Comparison of ENCODE assay signal across 12 mouse cellular contexts in genomic region chr10:13376428-13377260, GRCm38 (mm10).
DNase-seq lines count a peak whose midpoint lies in the region; ATAC-seq and TF ChIP-seq lines count a peak whose summit lies in the region.
"Had no signal": no experiment of that assay in that cellular context is flagged by ENCODE, and none has a peak within 500 bp of the region (broad histone marks: within the 10 kb centered on the region; RNA-seq: fewer than 3 reads in every experiment).

No protein-coding gene starts in this region.

- TF ChIP-seq CTCF in kidney, adult 2 months (conservative IDR thresholded peaks at IDR 0.05; ENCODE audit: insufficient read depth, insufficient read length, low read depth, low read length) = no peak

- H3K27me3 ChIP-seq in kidney, adult 2 months (replicated peaks; ENCODE audit: control insufficient read depth, insufficient read depth, low read length) = no peaks in the 10 kb centered on the region
- no peaks in the 10 kb centered on the region for H3K27me3 ChIP-seq in embryonic facial prominence, embryonic 13.5 days
- H3K27me3 ChIP-seq in limb, embryonic 13.5 days = no peaks in the 10 kb centered on the region
- H3K27me3 ChIP-seq: midbrain, embryonic 12.5 days; neural tube, embryonic 12.5 days had no signal

- TF ChIP-seq POLR2A in kidney, adult 2 months (IDR thresholded peaks at IDR 0.05; ENCODE audit: low read depth, low read length) = no peak

- 25% methylated on average over 13 of the region's 13 CpGs for WGBS in kidney, adult 2 months
- WGBS in embryonic facial prominence, embryonic 13.5 days = 55% methylated on average over 13 of the region's 13 CpGs
- 33% methylated on average over 13 of the region's 13 CpGs for WGBS in limb, embryonic 13.5 days

- peaks cover 11% of the 10 kb centered on the region for H3K4me1 ChIP-seq in kidney, adult 2 months (ENCODE audit: control insufficient read depth, insufficient read depth, low read length)
- peaks cover 26% of the 10 kb centered on the region for H3K4me1 ChIP-seq in embryonic facial prominence, embryonic 13.5 days
- H3K4me1 ChIP-seq in limb, embryonic 13.5 days = peaks cover 24% of the 10 kb centered on the region
- H3K4me1 ChIP-seq: neural tube, embryonic 12.5 days had no signal

- no peak overlapping the region for H3K4me3 ChIP-seq in kidney, adult 2 months (ENCODE audit: insufficient read depth, low read depth, low read length)
- no peak overlapping the region for H3K4me3 ChIP-seq in embryonic facial prominence, embryonic 13.5 days
- no peak overlapping the region for H3K4me3 ChIP-seq in limb, embryonic 13.5 days
- H3K4me3 ChIP-seq: layer of hippocampus, adult 2 months; midbrain, embryonic 12.5 days; neural tube, embryonic 12.5 days had no signal

- H3K27ac ChIP-seq in kidney, adult 2 months (ENCODE audit: insufficient read depth, low read depth, low read length) = no peak overlapping the region; the same call in 1 of the 2 replicates
- H3K27ac ChIP-seq in embryonic facial prominence, embryonic 13.5 days = peak overlapping the region; percentile 74
- H3K27ac ChIP-seq in limb, embryonic 13.5 days = peak overlapping the region; percentile 73
- H3K27ac ChIP-seq: layer of hippocampus, adult 2 months; liver, embryonic 14.5 days; midbrain, embryonic 12.5 days; neural tube, embryonic 12.5 days had no signal

- H3K9me3 ChIP-seq in embryonic facial prominence, embryonic 13.5 days = no peaks in the 10 kb centered on the region
- H3K9me3 ChIP-seq in limb, embryonic 13.5 days = no peaks in the 10 kb centered on the region
- H3K9me3 ChIP-seq: midbrain, embryonic 12.5 days; neural tube, embryonic 12.5 days had no signal

- ATAC-seq in embryonic facial prominence, embryonic 13.5 days (ENCODE audit: insufficient number of reproducible peaks, insufficient read depth, low FRiP score, low TSS enrichment, low read depth) = no peak
- peak; percentile 71 for ATAC-seq in limb, embryonic 13.5 days (ENCODE audit: low FRiP score, low read depth)

- no peak overlapping the region for H3K9ac ChIP-seq in embryonic facial prominence, embryonic 13.5 days
- H3K9ac ChIP-seq in limb, embryonic 13.5 days = no peak overlapping the region
- H3K9ac ChIP-seq: liver, embryonic 14.5 days; midbrain, embryonic 12.5 days; neural tube, embryonic 12.5 days had no signal

- no peak overlapping the region for H3K4me2 ChIP-seq in embryonic facial prominence, embryonic 13.5 days
- H3K4me2 ChIP-seq in limb, embryonic 13.5 days (replicated peaks) = 0 out of 2 replicates have a peak overlapping the region, but pooled peaks have one; percentile 5
- H3K4me2 ChIP-seq: midbrain, embryonic 12.5 days; neural tube, embryonic 12.5 days had no signal

- peak; percentile 10 for DNase-seq in embryo, embryonic 10 days (ENCODE audit: low spot score)
- DNase-seq in embryo, embryonic 9.5 days (ENCODE audit: extremely low spot score) = no peak
- DNase-seq in kidney, adult 2 months = peak; percentile 46
- DNase-seq in kidney, adult 18-20 months = no peak
- DNase-seq in thymus, postnatal 0 days (ENCODE audit: low spot score) = no peak
- no peak for DNase-seq in left cerebral cortex, adult 11 months (ENCODE audit: low spot score)

- no peaks in the 10 kb centered on the region for H3K36me3 ChIP-seq in kidney, adult 2 months (ENCODE audit: control insufficient read depth, insufficient read depth, low read length)
- no peaks in the 10 kb centered on the region for H3K36me3 ChIP-seq in embryonic facial prominence, embryonic 13.5 days
- no peaks in the 10 kb centered on the region for H3K36me3 ChIP-seq in limb, embryonic 13.5 days
- H3K36me3 ChIP-seq: midbrain, embryonic 12.5 days; neural tube, embryonic 12.5 days had no signal

Comparison
In these comparisons a context has a peak if more than half of its experiments do, and no peak if none do; other contexts are left out.
1. DNase-seq: peak in embryo, embryonic 10 days (single experiment) and kidney, adult 2 months (single experiment); none in embryo, embryonic 9.5 days (single experiment), kidney, adult 18-20 months (single experiment), thymus, postnatal 0 days (single experiment) and left cerebral cortex, adult 11 months (single experiment).